Mouse (Mus musculus) intestine, postnatal 0 days (tissue): ENCODE data around the gene App. TPM values are rescaled to one million over a fixed set of nuclear protein-coding genes. Genes with fewer than 3 reads are reported as not detected.
A peak's percentile ranks its signal among the peaks of the same experiment; 100 is the strongest.

Experiments used
- ATAC-seq: fragments of 200-750 bp; cut with Nextera tagmentation; 2 replicates; pipeline ENCODE4 v1.8.0; 2017; ENCODE audit warnings: mild to moderate bottlenecking, moderate TSS enrichment, moderate library complexity
- H3K27ac ChIP-seq: fragments of 300-500 bp; sonication (generic); 2 replicates; pipeline ENCODE4 v1.5.1; 2014; ENCODE audit warnings: mild to moderate bottlenecking, low read depth, low read length, moderate library complexity
- H3K27me3 ChIP-seq: fragments of 300-500 bp; sonication (generic); replicated peaks from 2 replicates; pipeline ENCODE4 v1.6.1; 2014; ENCODE audit warnings: low read length, mixed read lengths; ENCODE audit not compliant: control insufficient read depth, insufficient read depth
- H3K36me3 ChIP-seq: fragments of 300-500 bp; sonication (generic); 2 replicates; pipeline ENCODE4 v1.6.1; 2014; ENCODE audit warnings: mild to moderate bottlenecking, moderate library complexity; ENCODE audit not compliant: control insufficient read depth, insufficient read depth
- H3K4me1 ChIP-seq: fragments of 300-500 bp; sonication (generic); replicated peaks from 2 replicates; pipeline ENCODE4 v1.6.1; 2014; ENCODE audit warnings: antibody characterized with exemption, low read length, mixed read lengths; ENCODE audit not compliant: control insufficient read depth, insufficient read depth
- H3K4me2 ChIP-seq: fragments of 300-500 bp; sonication (generic); replicated peaks from 2 replicates; pipeline ENCODE4 v1.6.1; 2014; ENCODE audit warnings: low read depth, mild to moderate bottlenecking, moderate library complexity
- H3K4me3 ChIP-seq: fragments of 300-500 bp; sonication (generic); 2 replicates; pipeline ENCODE4 v1.5.1; 2014; ENCODE audit warnings: low read depth, low read length
- H3K9ac ChIP-seq: fragments of 300-500 bp; sonication (generic); 2 replicates; pipeline ENCODE4 v1.6.1; 2014; ENCODE audit warnings: mild to moderate bottlenecking, low read depth, low read length
- H3K9me3 ChIP-seq: fragments of 300-500 bp; sonication (generic); 2 replicates; pipeline ENCODE4 v1.6.1; 2016; ENCODE audit warnings: mixed run types; ENCODE audit not compliant: control insufficient read depth
- CTCF ChIP-seq: sonication (generic); IDR thresholded peaks from 2 replicates; pipeline ENCODE4 v1.5.1; 2016; ENCODE audit warnings: low read depth, mild to moderate bottlenecking, control low read depth, antibody characterized with exemption, moderate library complexity
- WGBS: fragments of 180-500 bp; shearing (Covaris S2); extraction: QIAGEN DNeasy Blood & Tissue Kit; methylation state at CpG from one replicate; pipeline ENCODE4 v1.1.7; 2014; 5-methylcytosine and 5-hydroxymethylcytosine counted together
- polyA plus RNA-seq: library from polyadenylated mRNA; unstranded; fragments of >200 nt; fragmentation: Nextera tagmentation; extraction: Ambion mirVana; gene quantifications from 2 replicates; pipeline ENCODE4 v1.2.1, GENCODE M21; 2015

Gene App
- polyA plus RNA-seq, 1 experiment from 2014 or later = 191 TPM

GRCm38 (mm10) chr16:85143188-85143587, 30.4 kb downstream of the App start:
- no peak for ATAC-seq
- TF ChIP-seq CTCF = no peak
- Histone ChIP-seq H3K27ac (no peak overlapping the region), H3K27me3 (no peaks in the 10 kb centered on the region), H3K9me3 (no peaks in the 10 kb centered on the region), H3K4me2 (no peak overlapping the region), H3K9ac (no peak overlapping the region), H3K4me3 (no peak overlapping the region), H3K4me1 (no peaks in the 10 kb centered on the region), H3K36me3 (no peaks in the 10 kb centered on the region)
- WGBS = 51% methylated on average over 3 of the region's 3 CpGs

DNA sequence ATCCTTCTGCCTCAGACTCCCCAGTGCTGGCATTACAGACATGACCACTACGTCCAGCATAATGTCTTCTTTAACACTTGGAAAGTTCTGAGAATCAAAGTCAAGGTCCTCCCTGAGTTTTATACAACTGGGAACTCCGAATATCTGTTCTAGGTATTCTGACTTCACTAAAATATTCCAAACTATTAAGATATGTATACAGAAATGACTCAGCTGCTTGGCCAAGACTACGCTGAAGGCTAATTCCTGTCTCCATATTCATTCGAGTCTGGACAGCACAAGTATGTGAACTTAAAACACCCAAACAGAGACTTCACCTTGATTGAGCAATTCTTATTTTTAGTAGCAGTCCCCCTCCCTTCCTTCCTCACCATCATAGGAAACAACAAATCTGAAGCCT, 32.2 kb downstream of the App start:
- WGBS = 64% methylated on average over 4 of the region's 4 CpGs
- H3K4me1 ChIP-seq = no peaks in the 10 kb centered on the region
- H3K4me2 ChIP-seq = no peak overlapping the region
- no peak for ATAC-seq
- no peak for TF ChIP-seq CTCF
- H3K4me3 ChIP-seq = no peak overlapping the region
- no peaks in the 10 kb centered on the region for H3K36me3 ChIP-seq
- no peaks in the 10 kb centered on the region for H3K27me3 ChIP-seq
- no peak overlapping the region for H3K27ac ChIP-seq
- H3K9ac ChIP-seq = no peak overlapping the region
- no peaks in the 10 kb centered on the region for H3K9me3 ChIP-seq

GRCm38 (mm10) chr16:85139178-85139604, 34.4 kb downstream of the App start:
- no peak for TF ChIP-seq CTCF
- no peak overlapping the region for H3K9ac ChIP-seq
- WGBS = 76% methylated on average over 9 of the region's 9 CpGs

GRCm38 (mm10) chr16:85137348-85137747, 36.2 kb downstream of the App start:
- 71% methylated on average over 11 of the region's 11 CpGs for WGBS
- TF ChIP-seq CTCF = no peak

More at GRCm38 (mm10) chr16:85139178-85139604, 34.4 kb downstream of the App start:
- Histone ChIP-seq H3K9me3 (no peaks in the 10 kb centered on the region), H3K4me1 (no peaks in the 10 kb centered on the region; the same call in 1 of the 2 replicates), H3K4me2 (no peak overlapping the region), H3K4me3 (no peak overlapping the region), H3K36me3 (no peaks in the 10 kb centered on the region), H3K27me3 (no peaks in the 10 kb centered on the region), H3K27ac (no peak overlapping the region)
- no peak for ATAC-seq

GRCm38 (mm10) chr16:85136046-85136445, 37.5 kb downstream of the App start:
- Histone ChIP-seq H3K9me3 (no peaks in the 10 kb centered on the region), H3K4me2 (no peak overlapping the region), H3K9ac (no peak overlapping the region), H3K27ac (no peak overlapping the region), H3K27me3 (no peaks in the 10 kb centered on the region), H3K4me3 (no peak overlapping the region), H3K36me3 (no peaks in the 10 kb centered on the region), H3K4me1 (peaks cover 3% of the 10 kb centered on the region)
- WGBS = 60% methylated on average over 4 of the region's 4 CpGs
- TF ChIP-seq CTCF = no peak
- ATAC-seq = no peak

More at GRCm38 (mm10) chr16:85137348-85137747, 36.2 kb downstream of the App start:
- ATAC-seq = no peak
- H3K4me3 ChIP-seq = no peak overlapping the region
- no peak overlapping the region for H3K4me2 ChIP-seq
- no peaks in the 10 kb centered on the region for H3K27me3 ChIP-seq
- H3K36me3 ChIP-seq = no peaks in the 10 kb centered on the region
- H3K9ac ChIP-seq = no peak overlapping the region
- H3K27ac ChIP-seq = no peak overlapping the region
- no peaks in the 10 kb centered on the region; the same call in 1 of the 2 replicates for H3K4me1 ChIP-seq
- no peaks in the 10 kb centered on the region for H3K9me3 ChIP-seq

- 7% methylated on average over 5 of the region's 5 CpGs for WGBS
- Histone ChIP-seq H3K27me3 (no peaks in the 10 kb centered on the region), H3K4me2 (peak overlapping the region; percentile 58), H3K9me3 (no peaks in the 10 kb centered on the region), H3K9ac (peak overlapping the region; percentile 22; the same call in 1 of the 2 replicates), H3K4me3 (peak overlapping the region; percentile 31), H3K27ac (peak overlapping the region; percentile 76), H3K4me1 (peaks cover 9% of the 10 kb centered on the region), H3K36me3 (no peaks in the 10 kb centered on the region)
- peak; percentile 89 for ATAC-seq
- TF ChIP-seq CTCF = peak; percentile 36
Measured at GRCm38 (mm10) chr16:85133468-85133881, 40.1 kb downstream of the App start.

DNA sequence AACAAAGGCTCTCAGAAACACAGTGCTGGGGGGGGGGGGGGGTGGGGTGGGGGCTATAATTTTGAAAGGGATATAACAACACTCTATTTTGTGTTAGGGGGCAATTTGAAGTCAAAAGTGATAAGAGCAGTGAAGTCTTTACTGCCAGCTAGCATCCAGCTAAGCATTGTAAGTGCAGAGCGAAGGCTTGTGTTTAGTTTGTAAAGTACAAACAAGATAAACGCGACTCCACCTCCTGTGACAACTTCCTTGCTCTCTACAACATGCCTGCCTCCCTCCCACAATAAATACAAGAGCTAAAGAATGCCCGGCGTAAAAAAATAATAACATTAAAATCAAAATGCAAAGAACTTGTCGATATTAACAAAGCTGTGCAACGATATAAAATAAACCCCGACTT, 40.5 kb downstream of the App start:
- Histone ChIP-seq H3K9ac (no peak overlapping the region), H3K4me2 (peak overlapping the region; percentile 58), H3K27ac (peak overlapping the region; percentile 76), H3K36me3 (no peaks in the 10 kb centered on the region), H3K4me1 (peaks cover 9% of the 10 kb centered on the region), H3K27me3 (no peaks in the 10 kb centered on the region), H3K9me3 (no peaks in the 10 kb centered on the region), H3K4me3 (peak overlapping the region; percentile 31)
- peak; percentile 63 for ATAC-seq
- 32% methylated on average over 8 of the region's 8 CpGs for WGBS
- TF ChIP-seq CTCF = no peak
